Mouse (Mus musculus) G1E (cell line): ENCODE measurements around the gene Myl9. TPM values are rescaled to one million over a fixed set of nuclear protein-coding genes. Genes with fewer than 3 reads are reported as not detected.

Experiments used
- ATAC-seq: 2 replicates; pipeline ENCODE4 v1.8.0; 2016; ENCODE audit warnings: mild to moderate bottlenecking; ENCODE audit not compliant: insufficient number of reproducible peaks, poor library complexity, low FRiP score, severe bottlenecking; ENCODE audit errors: extremely low read depth
- DNase-seq: peaks from one replicate; pipeline ENCODE4 v3.0.0; 2012; ENCODE audit warnings: low spot score
- H3K27me3 ChIP-seq: 2 replicates; pipeline ENCODE4 v1.6.1; 2012; ENCODE audit warnings: mild to moderate bottlenecking, low read length, inconsistent platforms; ENCODE audit not compliant: insufficient read depth
- H3K36me3 ChIP-seq: replicated peaks from 2 replicates; pipeline ENCODE3; 2012; ENCODE audit warnings: mild to moderate bottlenecking, inconsistent platforms
- H3K4me1 ChIP-seq: 2 replicates; pipeline ENCODE4 v1.6.1; 2012; ENCODE audit warnings: low read depth, low read length, inconsistent platforms, mixed read lengths; ENCODE audit not compliant: insufficient read depth
- H3K4me3 ChIP-seq: 2 replicates; pipeline ENCODE4 v1.5.1; 2012; ENCODE audit warnings: low read depth, mild to moderate bottlenecking, inconsistent platforms, low read length, moderate library complexity, mixed read lengths
- H3K9me3 ChIP-seq: replicated peaks from 2 replicates; pipeline ENCODE4 v1.6.1; 2012; ENCODE audit warnings: inconsistent platforms
- CTCF ChIP-seq: IDR thresholded peaks from 2 replicates; pipeline ENCODE4 v1.5.1; 2012; ENCODE audit warnings: low read depth, low read length, inconsistent platforms, mixed read lengths
- GATA1 ChIP-seq: IDR thresholded peaks from 2 replicates; pipeline ENCODE4 v1.6.1; 2012; ENCODE audit warnings: borderline replicate concordance, low read length, inconsistent platforms, mixed read lengths
- GATA2 ChIP-seq: IDR thresholded peaks from 2 replicates; pipeline ENCODE4 v1.6.1; 2012; ENCODE audit warnings: low read depth, low read length, inconsistent platforms, borderline replicate concordance
- POLR2AphosphoS5 ChIP-seq: IDR thresholded peaks from 2 replicates; pipeline ENCODE4 v1.6.1; 2012; ENCODE audit warnings: low read depth, low read length, inconsistent platforms; ENCODE audit not compliant: insufficient replicate concordance
- TAL1 ChIP-seq: conservative IDR thresholded peaks from 2 replicates; pipeline ENCODE4 v1.6.1; 2012; ENCODE audit warnings: low read depth, low read length, inconsistent platforms, mixed read lengths
- polyA plus RNA-seq: library from polyadenylated mRNA; stranded (reverse); fragments of >175 nt; gene quantifications from 2 replicates; pipeline ENCODE4 v1.2.3, GENCODE M21; 2012
- total RNA-seq, 2 experiments: library from RNA; stranded (forward) in 1 of 2; stranded (reverse) in 1 of 2; fragments of 200-1000 nt in 1 of 2; fragments of >200 nt in 1 of 2; fragmentation: Nextera tagmentation in 1 of 2; gene quantifications; 2 replicates each; pipeline ENCODE4 v1.2.3; 2014 to 2017

Myl9 gene
- total and polyA plus RNA-seq, 3 experiments, result 0.43 to 1.3 TPM; not detected in 1

- Histone ChIP-seq H3K4me1 (peaks cover 95% of the 10 kb centered on the region), H3K9me3 (peaks cover 6% of the 10 kb centered on the region), H3K27me3 (no peaks in the 10 kb centered on the region), H3K36me3 (no peaks in the 10 kb centered on the region), H3K4me3 (peak overlapping the region; percentile 57; the same call in 1 of the 2 replicates)
- peak; percentile 61 for DNase-seq
- ATAC-seq, result no peak
- TF ChIP-seq GATA1 (no peak), GATA2 (no peak), CTCF (no peak), TAL1 (no peak), POLR2AphosphoS5 (no peak)
Measured at GRCm38 (mm10) chr2:156780752-156781151, 5.5 kb downstream of the Myl9 start.

GRCm38 (mm10) chr2:156781281-156781680 lies 6.1 kb downstream of the Myl9 start:
- Histone ChIP-seq H3K4me3 (peak overlapping the region; percentile 57; the same call in 1 of the 2 replicates), H3K36me3 (no peaks in the 10 kb centered on the region), H3K27me3 (no peaks in the 10 kb centered on the region), H3K9me3 (peaks cover 9% of the 10 kb centered on the region), H3K4me1 (peaks cover 91% of the 10 kb centered on the region)
- TF ChIP-seq GATA1, result no peak
- TF ChIP-seq CTCF, result no peak
- TF ChIP-seq TAL1, result no peak
- TF ChIP-seq POLR2AphosphoS5, result no peak
- TF ChIP-seq GATA2, result no peak
- DNase-seq, result no peak
- ATAC-seq, result no peak

- TF ChIP-seq TAL1 (no peak; the same call in 1 of the 2 replicates), GATA2 (no peak), CTCF (no peak), POLR2AphosphoS5 (no peak), GATA1 (no peak)
- DNase-seq, result no peak
- H3K4me1 ChIP-seq, result peaks cover 88% of the 10 kb centered on the region
- H3K4me3 ChIP-seq, result peak overlapping the region; percentile 39; the same call in 1 of the 2 replicates
- ATAC-seq, result no peak
- peaks cover 16% of the 10 kb centered on the region for H3K9me3 ChIP-seq
- H3K36me3 ChIP-seq, result no peaks in the 10 kb centered on the region
- H3K27me3 ChIP-seq, result no peaks in the 10 kb centered on the region
Measured at GRCm38 (mm10) chr2:156781836-156782480, 6.7 kb downstream of the Myl9 start.

GRCm38 (mm10) chr2:156782481-156783348 lies 7.5 kb downstream of the Myl9 start:
- peaks cover 20% of the 10 kb centered on the region for H3K9me3 ChIP-seq
- peaks cover 88% of the 10 kb centered on the region for H3K4me1 ChIP-seq
- DNase-seq, result no peak
- TF ChIP-seq CTCF (no peak), GATA2 (no peak), POLR2AphosphoS5 (no peak), GATA1 (no peak), TAL1 (no peak)
- no peaks in the 10 kb centered on the region for H3K36me3 ChIP-seq
- ATAC-seq, result no peak
- peak overlapping the region; percentile 39; the same call in 1 of the 2 replicates for H3K4me3 ChIP-seq
- H3K27me3 ChIP-seq, result no peaks in the 10 kb centered on the region

GRCm38 (mm10) chr2:156783349-156783728 lies 8.1 kb downstream of the Myl9 start:
- ATAC-seq, result peak; percentile 94
- peak; percentile 71 for DNase-seq
- H3K9me3 ChIP-seq, result peaks cover 20% of the 10 kb centered on the region
- H3K4me1 ChIP-seq, result peaks cover 87% of the 10 kb centered on the region
- no peaks in the 10 kb centered on the region for H3K27me3 ChIP-seq
- no peaks in the 10 kb centered on the region for H3K36me3 ChIP-seq
- no peak overlapping the region; the same call in 1 of the 2 replicates for H3K4me3 ChIP-seq
- TF ChIP-seq TAL1 (peak; percentile 86), CTCF (no peak)

- Histone ChIP-seq H3K9me3 (peaks cover 20% of the 10 kb centered on the region), H3K36me3 (no peaks in the 10 kb centered on the region), H3K4me3 (no peak overlapping the region; the same call in 1 of the 2 replicates), H3K4me1 (peaks cover 82% of the 10 kb centered on the region), H3K27me3 (no peaks in the 10 kb centered on the region)
- no peak for ATAC-seq
- TF ChIP-seq GATA1, result no peak
- no peak for TF ChIP-seq CTCF
- TF ChIP-seq GATA2, result no peak
- TF ChIP-seq POLR2AphosphoS5, result no peak
- TF ChIP-seq TAL1, result no peak
- DNase-seq, result no peak
Measured at GRCm38 (mm10) chr2:156784016-156784585, 8.9 kb downstream of the Myl9 start.
